Mouse (Mus musculus) lung, postnatal 0 days (tissue): Measurements from ENCODE around the gene Mettl23.

Experiments used
- CTCF ChIP-seq: IDR thresholded peaks from 2 replicates; pipeline ENCODE4 v1.5.1; 2016; ENCODE audit warnings: antibody characterized with exemption, mild to moderate bottlenecking
- EP300 ChIP-seq: IDR thresholded peaks from 2 replicates; pipeline ENCODE4 v1.6.1; 2016; ENCODE audit warnings: antibody characterized with exemption, mild to moderate bottlenecking, control low read depth

GRCm38 (mm10) chr11:116839601-116840000, 3.5 kb upstream of the Mettl23 start:
- TF ChIP-seq CTCF (no peak), EP300 (no peak)
